Comparison of ENCODE assay signal across 8 mouse cellular contexts in genomic region chr9:37636335-37636734, GRCm38 (mm10). TPM values are rescaled to one million over a fixed set of nuclear protein-coding genes. Genes with fewer than 3 reads are reported as not detected.
DNase-seq lines count a peak whose midpoint lies in the region; ATAC-seq and TF ChIP-seq lines count a peak whose summit lies in the region.

No protein-coding gene starts in this region.

- H3K9me3 ChIP-seq in lung, embryonic 14.5 days (ENCODE audit: low read depth, low read length) = no peaks in the 10 kb centered on the region

- ATAC-seq in lung, embryonic 14.5 days (ENCODE audit: insufficient read depth) = peak; percentile 38; the same call in 1 of the 2 replicates

- no peak overlapping the region for H3K27ac ChIP-seq in heart, adult 2 months
- H3K27ac ChIP-seq in lung, embryonic 14.5 days (ENCODE audit: low read depth) = no peak overlapping the region

- no peak for TF ChIP-seq EP300 in heart, adult 2 months (IDR thresholded peaks at IDR 0.05; ENCODE audit: insufficient read depth, low read depth, low read length)

- H3K27me3 ChIP-seq in heart, adult 2 months (ENCODE audit: control insufficient read depth, insufficient read depth, low read length) = no peaks in the 10 kb centered on the region
- no peaks in the 10 kb centered on the region for H3K27me3 ChIP-seq in lung, embryonic 14.5 days (ENCODE audit: insufficient read depth, low read length)

- intact Hi-C loops in heart, adult 2 months (cut with DNase I) = loop anchor here (5.0 kb wide), 1 partner anchor 174 kb away; no protein-coding TSS in a partner anchor

- no peaks in the 10 kb centered on the region for H3K79me2 ChIP-seq in heart, adult 2 months (replicated peaks; ENCODE audit: control insufficient read depth, insufficient read depth, low read length)

- H3K4me1 ChIP-seq in heart, adult 2 months (ENCODE audit: control insufficient read depth, insufficient read depth, low read length) = no peaks in the 10 kb centered on the region
- H3K4me1 ChIP-seq in lung, embryonic 14.5 days (ENCODE audit: insufficient read depth) = no peaks in the 10 kb centered on the region

- DNase-seq in heart, adult 2 months = peak; percentile 28 to 57
- DNase-seq in heart, adult 8-10 months (ENCODE audit: low spot score) = no peak
- peak; percentile 56 for DNase-seq in A20 (ENCODE audit: low read depth, low spot score)
- peak; percentile 32 to 56 for DNase-seq in adrenal gland, adult 18-20 months (ENCODE audit: low spot score in 2 of 2)
- peak; percentile 63 for DNase-seq in embryo, embryonic 11 days
- peak; percentile 49 for DNase-seq in induced T-regulatory cell, adult 2 months (ENCODE audit: low read depth)
- DNase-seq in lung, embryonic 14.5 days = peak; percentile 78
- DNase-seq in right cerebral cortex, postnatal 25 days = peak; percentile 47

- no peak overlapping the region for H3K4me2 ChIP-seq in lung, embryonic 14.5 days

- 11% methylated on average over 7 of the region's 7 CpGs for WGBS in heart, adult 2 months
- 16% methylated on average over 7 of the region's 7 CpGs for WGBS in lung, embryonic 14.5 days

- no peak overlapping the region for H3K4me3 ChIP-seq in heart, adult 2 months
- no peak overlapping the region for H3K4me3 ChIP-seq in lung, embryonic 14.5 days (ENCODE audit: low read depth, low read length)

- no peak overlapping the region for H3K9ac ChIP-seq in heart, adult 2 months (ENCODE audit: low read depth, low read length)
- H3K9ac ChIP-seq in lung, embryonic 14.5 days = no peak overlapping the region

- peak; percentile 89 for TF ChIP-seq CTCF in heart, adult 2 months (IDR thresholded peaks at IDR 0.05)
- TF ChIP-seq CTCF in lung, embryonic 14.5 days (IDR thresholded peaks at IDR 0.05; ENCODE audit: low read depth) = peak; percentile 80

- no peaks in the 10 kb centered on the region for H3K36me3 ChIP-seq in heart, adult 2 months (ENCODE audit: control insufficient read depth, insufficient read depth, low read length)
- no peaks in the 10 kb centered on the region for H3K36me3 ChIP-seq in lung, embryonic 14.5 days (ENCODE audit: insufficient read depth)

- TF ChIP-seq POLR2A in heart, adult 2 months (IDR thresholded peaks at IDR 0.05; ENCODE audit: insufficient read depth, low read depth, low read length) = no peak

RNA-seq across cellular contexts. Expression of gene Tbrg1, which starts 20.8 kb away (rescaled TPM):
- total RNA-seq in heart, adult 2 months (2021) = 10 to 100 TPM; 30.7 to 32.9 TPM
- 22.8 and 31.1 TPM in 2 replicates for polyA plus RNA-seq in heart, adult 2 months (2012; rRNA removed)
- 10 to 100 TPM; 29.8 to 35.8 (median 34.0) TPM for total RNA-seq in heart, adult 8-10 months (2022)
- total RNA-seq in adrenal gland, adult 18-20 months (2021) = 10 to 100 TPM; 68.4 to 76.1 TPM
- 128 and 139 TPM in 2 replicates for polyA plus RNA-seq in lung, embryonic 14.5 days (2014; fragmentation: Nextera tagmentation; extraction: Ambion mirVana)

RNA-seq across cellular contexts. Expression of gene Spa17, which starts 22.8 kb away (rescaled TPM):
- total RNA-seq in heart, adult 2 months (2021) = 1 to 10 TPM; 1.9 to 3.8 TPM
- polyA plus RNA-seq in heart, adult 2 months (2012; rRNA removed) = 1.6 and 2.3 TPM in 2 replicates
- total RNA-seq in heart, adult 8-10 months (2022) = 1 to 10 TPM; 2.7 to 3.6 (median 2.9) TPM
- total RNA-seq in adrenal gland, adult 18-20 months (2021) = 1 to 10 TPM; 3.3 to 4.4 TPM
- polyA plus RNA-seq in lung, embryonic 14.5 days (2014; fragmentation: Nextera tagmentation; extraction: Ambion mirVana) = 7.1 and 7.5 TPM in 2 replicates

RNA-seq across cellular contexts. Expression of gene Panx3, which starts 32.7 kb away (rescaled TPM):
- not detected for total RNA-seq in heart, adult 2 months (2021)
- polyA plus RNA-seq in heart, adult 2 months (2012; rRNA removed) = not detected in 2 replicates
- total RNA-seq in heart, adult 8-10 months (2022) = not detected
- total RNA-seq in adrenal gland, adult 18-20 months (2021) = not detected
- polyA plus RNA-seq in lung, embryonic 14.5 days (2014; fragmentation: Nextera tagmentation; extraction: Ambion mirVana) = not detected in 2 replicates
